Mouse (Mus musculus) limb, embryonic 11.5 days (tissue): ENCODE results near the gene Zfp386. TPM values are rescaled to one million over a fixed set of nuclear protein-coding genes. Genes with fewer than 3 reads are reported as not detected.

Experiments used
- ATAC-seq: fragments of 200-750 bp; cut with Nextera tagmentation; 2 replicates; pipeline ENCODE4 v1.8.0; 2017; ENCODE audit warnings: low read depth; ENCODE audit not compliant: insufficient number of reproducible peaks, low FRiP score, low TSS enrichment
- DNase-seq: peaks from one replicate; pipeline ENCODE4 v3.0.0-alpha.2; 2015; ENCODE audit warnings: low spot score
- H3K27ac ChIP-seq: fragments of 300-500 bp; sonication (generic); replicated peaks from 2 replicates; pipeline ENCODE4 v1.5.1; 2014; ENCODE audit warnings: low read depth, mild to moderate bottlenecking, low read length
- H3K27me3 ChIP-seq: fragments of 300-500 bp; sonication (generic); 2 replicates; pipeline ENCODE4 v1.6.1; 2014; ENCODE audit warnings: mild to moderate bottlenecking, low read length, mixed read lengths; ENCODE audit not compliant: control insufficient read depth, insufficient read depth
- H3K36me3 ChIP-seq: fragments of 300-500 bp; sonication (generic); 2 replicates; pipeline ENCODE4 v1.6.1; 2014; ENCODE audit warnings: mild to moderate bottlenecking, low read length, moderate library complexity, mixed read lengths; ENCODE audit not compliant: control insufficient read depth, insufficient read depth
- H3K4me1 ChIP-seq: fragments of 300-500 bp; sonication (generic); 2 replicates; pipeline ENCODE4 v1.6.1; 2014; ENCODE audit warnings: low read length, mixed read lengths; ENCODE audit not compliant: control insufficient read depth, insufficient read depth
- H3K4me2 ChIP-seq: fragments of 300-500 bp; sonication (generic); 2 replicates; pipeline ENCODE4 v1.6.1; 2014; ENCODE audit warnings: low read depth, mild to moderate bottlenecking, moderate library complexity; ENCODE audit not compliant: severe bottlenecking
- H3K4me3 ChIP-seq: fragments of 300-500 bp; sonication (generic); 2 replicates; pipeline ENCODE4 v1.5.1; 2014; ENCODE audit warnings: low read depth, low read length
- H3K9ac ChIP-seq: fragments of 300-500 bp; sonication (generic); 2 replicates; pipeline ENCODE4 v1.6.1; 2014; ENCODE audit warnings: mild to moderate bottlenecking, low read length
- H3K9me3 ChIP-seq: fragments of 300-500 bp; sonication (generic); 2 replicates; pipeline ENCODE4 v1.6.1; 2016; ENCODE audit warnings: low read length; ENCODE audit not compliant: control insufficient read depth
- WGBS: fragments of 180-500 bp; shearing (Covaris S2); extraction: QIAGEN DNeasy Blood & Tissue Kit; methylation state at CpG from one replicate; pipeline ENCODE4 v1.1.7; 2014; 5-methylcytosine and 5-hydroxymethylcytosine counted together
- polyA plus RNA-seq: library from polyadenylated mRNA; unstranded; fragments of >200 nt; fragmentation: Nextera tagmentation; extraction: Ambion mirVana; gene quantifications from 2 replicates; pipeline ENCODE4 v1.2.1, GENCODE M21; 2014

Gene Zfp386
- polyA plus RNA-seq, 1 experiment from 2014 or later: 61.2 TPM

- ATAC-seq: no peak
- no peaks in the 10 kb centered on the region for H3K27me3 ChIP-seq
- no peaks in the 10 kb centered on the region for H3K9me3 ChIP-seq
- H3K4me3 ChIP-seq: no peak overlapping the region
- no peak overlapping the region for H3K9ac ChIP-seq
- H3K4me2 ChIP-seq: no peak overlapping the region
- no peaks in the 10 kb centered on the region for H3K4me1 ChIP-seq
- no peaks in the 10 kb centered on the region for H3K36me3 ChIP-seq
- DNase-seq: no peak
- 86% methylated on average over 8 of the region's 8 CpGs for WGBS
- no peak overlapping the region for H3K27ac ChIP-seq
These were observed 49.6 kb downstream of the Zfp386 start for GRCm38 (mm10) chr12:116097166-116097565.

GRCm38 (mm10) chr12:116101945-116102344 lies 54.4 kb downstream of the Zfp386 start:
- no peak for ATAC-seq
- H3K27ac ChIP-seq: no peak overlapping the region
- no peak overlapping the region for H3K9ac ChIP-seq
- no peak overlapping the region for H3K4me3 ChIP-seq
- no peaks in the 10 kb centered on the region for H3K9me3 ChIP-seq
- no peak overlapping the region for H3K4me2 ChIP-seq
- DNase-seq: no peak
- no peaks in the 10 kb centered on the region for H3K36me3 ChIP-seq
- WGBS: 83% methylated on average over 2 of the region's 2 CpGs
- no peaks in the 10 kb centered on the region for H3K4me1 ChIP-seq
- no peaks in the 10 kb centered on the region for H3K27me3 ChIP-seq

GRCm38 (mm10) chr12:116109451-116110353 lies 62.2 kb downstream of the Zfp386 start:
- Histone ChIP-seq H3K27ac (no peak overlapping the region), H3K4me3 (no peak overlapping the region), H3K27me3 (no peaks in the 10 kb centered on the region), H3K4me1 (no peaks in the 10 kb centered on the region), H3K9me3 (no peaks in the 10 kb centered on the region), H3K9ac (no peak overlapping the region), H3K4me2 (no peak overlapping the region), H3K36me3 (no peaks in the 10 kb centered on the region)
- no peak for ATAC-seq
- DNase-seq: no peak
- WGBS: 83% methylated on average over 9 of the region's 9 CpGs

- ATAC-seq (no peak), DNase-seq (no peak)
- Histone ChIP-seq H3K4me3 (no peak overlapping the region), H3K36me3 (no peaks in the 10 kb centered on the region), H3K4me1 (no peaks in the 10 kb centered on the region), H3K9ac (no peak overlapping the region), H3K9me3 (no peaks in the 10 kb centered on the region), H3K4me2 (no peak overlapping the region), H3K27me3 (no peaks in the 10 kb centered on the region), H3K27ac (no peak overlapping the region)
- 84% methylated on average over 7 of the region's 7 CpGs for WGBS
These were observed 63.6 kb downstream of the Zfp386 start for GRCm38 (mm10) chr12:116111007-116111694.

Other genes with a start within 250 kb of the Zfp386 start
- 2.1 and 2.6 TPM in 2 replicates for gene Vipr2, start 30.0 kb downstream of the Zfp386 start, polyA plus RNA-seq
- gene Wdr60, start 215.3 kb downstream of the Zfp386 start, polyA plus RNA-seq: 16.5 and 22.4 TPM in 2 replicates
- not detected in 2 replicates for gene Gm11027, start 227.7 kb downstream of the Zfp386 start, polyA plus RNA-seq
- gene Esyt2, start 233.5 kb downstream of the Zfp386 start, polyA plus RNA-seq: 18.7 and 21.1 TPM in 2 replicates